11 mouse cellular contexts compared by ENCODE assay signal in genomic region chr1:74032966-74033365, GRCm38 (mm10).
DNase-seq lines count a peak whose midpoint lies in the region; ATAC-seq and TF ChIP-seq lines count a peak whose summit lies in the region.
"Had no signal": no experiment of that assay in that cellular context is flagged by ENCODE, and none has a peak within 500 bp of the region (broad histone marks: within the 10 kb centered on the region; RNA-seq: fewer than 3 reads in every experiment).

No protein-coding gene starts in this region.

- no peaks in the 10 kb centered on the region for H3K9me3 ChIP-seq in heart, embryonic 16.5 days (replicated peaks; ENCODE audit: control insufficient read depth, low read length)
- no peaks in the 10 kb centered on the region for H3K9me3 ChIP-seq in lung, embryonic 16.5 days (ENCODE audit: control insufficient read depth, low read length)
- H3K9me3 ChIP-seq: G1E; midbrain, embryonic 12.5 days had no signal

- H3K4me2 ChIP-seq in heart, embryonic 16.5 days (ENCODE audit: low read depth, low read length), result peak overlapping the region; percentile 74
- H3K4me2 ChIP-seq in lung, embryonic 16.5 days (ENCODE audit: low read depth, low read length), result no peak overlapping the region
- H3K4me2 ChIP-seq: midbrain, embryonic 12.5 days had no signal

- H3K4me3 ChIP-seq in heart, embryonic 16.5 days (ENCODE audit: low read length), result no peak overlapping the region
- H3K4me3 ChIP-seq in lung, embryonic 16.5 days (ENCODE audit: low read length), result no peak overlapping the region
- H3K4me3 ChIP-seq in small intestine, adult 2 months (ENCODE audit: low read depth, low read length), result no peak overlapping the region
- H3K4me3 ChIP-seq: midbrain, embryonic 12.5 days had no signal

- H3K9ac ChIP-seq in heart, embryonic 16.5 days (ENCODE audit: low read length), result peak overlapping the region; percentile 57
- H3K9ac ChIP-seq in lung, embryonic 16.5 days (ENCODE audit: low read length), result 0 out of 2 replicates have a peak overlapping the region, but pooled peaks have one; percentile 8
- H3K9ac ChIP-seq: midbrain, embryonic 12.5 days had no signal

- H3K27ac ChIP-seq in heart, embryonic 16.5 days (ENCODE audit: low read length), result peak overlapping the region; percentile 28
- peak overlapping the region; percentile 9 for H3K27ac ChIP-seq in lung, embryonic 16.5 days (ENCODE audit: low read length)
- H3K27ac ChIP-seq in small intestine, adult 2 months (ENCODE audit: insufficient read depth, low read depth, low read length), result peak overlapping the region; percentile 46
- H3K27ac ChIP-seq: midbrain, embryonic 12.5 days had no signal

- H3K36me3 ChIP-seq in heart, embryonic 16.5 days (ENCODE audit: control insufficient read depth, insufficient read depth), result no peaks in the 10 kb centered on the region
- no peaks in the 10 kb centered on the region for H3K36me3 ChIP-seq in lung, embryonic 16.5 days (ENCODE audit: control insufficient read depth, insufficient read depth, low read length)
- no peaks in the 10 kb centered on the region for H3K36me3 ChIP-seq in small intestine, adult 2 months (ENCODE audit: control insufficient read depth, insufficient read depth, low read length)
- H3K36me3 ChIP-seq: G1E; midbrain, embryonic 12.5 days had no signal

- no peak for TF ChIP-seq CTCF in small intestine, adult 2 months (IDR thresholded peaks at IDR 0.05; ENCODE audit: extremely low read depth, insufficient read length, insufficient replicate concordance, low read depth, low read length)

- 65% methylated on average over 5 of the region's 5 CpGs for WGBS in heart, embryonic 16.5 days
- WGBS in lung, embryonic 16.5 days, result 77% methylated on average over 5 of the region's 5 CpGs
- 84% methylated on average over 5 of the region's 5 CpGs for WGBS in small intestine, adult 2 months

- no peak for TF ChIP-seq POLR2A in small intestine, adult 2 months (IDR thresholded peaks at IDR 0.05; ENCODE audit: low read depth, low read length)

- peak; percentile 20 to 64 for DNase-seq in adrenal gland, adult (ENCODE audit: inconsistent age in 2 of 2, low spot score in 1 of 2)
- no peak for DNase-seq in adrenal gland, adult 8-10 months
- no peak for DNase-seq in heart, adult 18-20 months
- no peak for DNase-seq in lung, postnatal 36 days
- no peak for DNase-seq in retina, embryonic 14.5 days (ENCODE audit: low spot score)
- DNase-seq: liver had no signal

- ATAC-seq in heart, embryonic 16.5 days (replicated peaks; ENCODE audit: extremely low read depth, insufficient read depth, low FRiP score), result no peak
- ATAC-seq in lung, embryonic 16.5 days (ENCODE audit: low read depth), result no peak

- no peaks in the 10 kb centered on the region for H3K27me3 ChIP-seq in heart, embryonic 16.5 days (ENCODE audit: control insufficient read depth, insufficient read depth, low read length)
- H3K27me3 ChIP-seq in lung, embryonic 16.5 days (ENCODE audit: control insufficient read depth, insufficient read depth, low read depth, low read length), result no peaks in the 10 kb centered on the region
- peaks cover 3% of the 10 kb centered on the region; the same call in 1 of the 2 replicates for H3K27me3 ChIP-seq in small intestine, adult 2 months (ENCODE audit: control insufficient read depth, insufficient read depth, low read length)

- peaks cover 95% of the 10 kb centered on the region for H3K4me1 ChIP-seq in heart, embryonic 16.5 days (ENCODE audit: control insufficient read depth, insufficient read depth, low read length)
- peaks cover 87% of the 10 kb centered on the region for H3K4me1 ChIP-seq in lung, embryonic 16.5 days (replicated peaks; ENCODE audit: control insufficient read depth, insufficient read depth, low read length)
- H3K4me1 ChIP-seq in small intestine, adult 2 months (ENCODE audit: control insufficient read depth, insufficient read depth, insufficient read length, low read length), result no peaks in the 10 kb centered on the region; the same call in 1 of the 2 replicates

Comparison
In these comparisons a context has a peak if more than half of its experiments do, and no peak if none do; other contexts are left out.
1. DNase-seq: peak in adrenal gland, adult (2 of 2); none in adrenal gland, adult 8-10 months (single experiment), heart, adult 18-20 months (0 of 2), lung, postnatal 36 days (single experiment) and retina, embryonic 14.5 days (single experiment).
2. Peak in every context shown above with its lines, with median percentiles within 50 percentile points of each other: H3K27ac ChIP-seq.